Mouse (Mus musculus) megakaryocyte, embryonic 14.5 days (primary cell): ENCODE data around the gene Izumo2. TPM values are rescaled to one million over a fixed set of nuclear protein-coding genes. Genes with fewer than 3 reads are reported as not detected.
"Not testable (repeated sequence)": the region's sequence is repeated elsewhere in the genome, so short reads cannot be mapped to it uniquely, and the experiment has no call there.

Experiments
- H3K27me3 ChIP-seq: replicated peaks from 2 replicates; pipeline ENCODE3; 2012; ENCODE audit warnings: inconsistent platforms
- H3K36me3 ChIP-seq: replicated peaks from 2 replicates; pipeline ENCODE3; 2012; ENCODE audit warnings: low read length, inconsistent platforms, mixed read lengths
- H3K4me1 ChIP-seq: 2 replicates; pipeline ENCODE4 v1.6.1; 2012; ENCODE audit warnings: inconsistent platforms
- H3K4me3 ChIP-seq: replicated peaks from 2 replicates; pipeline ENCODE3; 2012; ENCODE audit warnings: moderate library complexity, mild to moderate bottlenecking, inconsistent platforms
- H3K9me3 ChIP-seq: 2 replicates; pipeline ENCODE4 v1.6.1; 2012; ENCODE audit warnings: inconsistent platforms
- FLI1 ChIP-seq: IDR thresholded peaks from 2 replicates; pipeline ENCODE4 v1.6.1; 2012; ENCODE audit warnings: low read length, inconsistent platforms, mixed read lengths
- GATA1 ChIP-seq: IDR thresholded peaks from 3 replicates; pipeline ENCODE4 v1.6.1; 2012; ENCODE audit warnings: mixed read lengths, low read length, inconsistent platforms, borderline replicate concordance
- polyA plus RNA-seq: library from polyadenylated mRNA; stranded (reverse); fragments of >175 nt; gene quantifications from 2 replicates; pipeline ENCODE4 v1.2.3, GENCODE M21; 2012; ENCODE audit warnings: low replicate concordance; ENCODE audit not compliant: insufficient read depth

Izumo2 gene
- polyA plus RNA-seq, 1 experiment, result not detected

DNA sequence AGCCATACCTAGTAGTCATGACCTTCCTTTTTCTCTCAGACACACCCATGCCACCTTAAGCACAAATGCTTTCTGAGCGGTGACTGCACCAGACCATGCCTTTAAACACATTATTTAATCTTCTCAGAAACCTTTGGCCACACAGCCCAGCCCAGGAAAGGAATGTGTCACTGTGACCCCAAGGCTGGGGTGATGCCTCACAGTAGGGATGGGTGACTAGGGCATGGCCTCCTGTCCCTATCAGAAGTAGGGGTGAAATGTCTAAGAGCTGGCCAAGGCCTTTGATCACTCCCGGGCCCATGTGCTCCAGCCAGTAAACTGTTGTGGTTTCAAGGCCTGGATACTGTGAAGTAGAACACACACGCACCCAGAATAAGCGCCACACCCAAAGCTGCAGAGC is 13.3 kb upstream of the Izumo2 start:
- Histone ChIP-seq H3K4me1 (peaks cover 15% of the 10 kb centered on the region), H3K36me3 (no peaks in the 10 kb centered on the region)
- TF ChIP-seq FLI1, result no peak
- no peak for TF ChIP-seq GATA1

DNA sequence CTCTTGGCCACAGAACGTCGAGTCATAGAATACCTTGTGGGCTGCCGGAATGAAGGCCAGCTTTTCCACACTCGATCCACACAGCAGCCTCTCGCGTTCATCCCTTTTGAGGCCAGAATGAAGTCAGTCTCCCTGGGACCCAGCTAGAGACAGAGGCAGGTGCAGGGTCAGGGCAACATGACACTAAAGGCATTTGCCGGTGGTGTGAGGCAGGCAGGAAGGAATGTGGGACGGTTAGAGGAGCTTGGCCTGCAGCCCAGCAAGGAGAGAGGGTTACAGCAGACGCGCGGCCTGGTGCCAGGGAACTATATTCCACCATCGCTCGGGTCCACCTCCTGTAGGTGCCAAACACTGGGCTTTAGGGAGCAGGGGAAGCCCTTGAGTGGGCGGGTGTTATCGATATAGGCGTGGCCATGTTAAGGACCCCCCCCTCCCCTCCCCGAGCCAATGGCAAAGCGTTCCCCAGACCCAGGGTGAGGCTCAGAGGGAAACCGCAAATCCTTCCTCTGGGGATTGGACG is 11.3 kb upstream of the Izumo2 start:
- Histone ChIP-seq H3K4me1 (peaks cover 26% of the 10 kb centered on the region), H3K36me3 (no peaks in the 10 kb centered on the region), H3K9me3 (no peaks in the 10 kb centered on the region), H3K27me3 (peaks cover 56% of the 10 kb centered on the region), H3K4me3 (peak overlapping the region; percentile 19)
- TF ChIP-seq FLI1 (no peak), GATA1 (no peak)

More for the DNA sequence above, 13.3 kb upstream of the Izumo2 start:
- Histone ChIP-seq H3K4me3 (no peak overlapping the region), H3K27me3 (peaks cover 55% of the 10 kb centered on the region), H3K9me3 (0 out of 2 replicates have a peak, but pooled peaks cover 5% of the 10 kb centered on the region)

DNA sequence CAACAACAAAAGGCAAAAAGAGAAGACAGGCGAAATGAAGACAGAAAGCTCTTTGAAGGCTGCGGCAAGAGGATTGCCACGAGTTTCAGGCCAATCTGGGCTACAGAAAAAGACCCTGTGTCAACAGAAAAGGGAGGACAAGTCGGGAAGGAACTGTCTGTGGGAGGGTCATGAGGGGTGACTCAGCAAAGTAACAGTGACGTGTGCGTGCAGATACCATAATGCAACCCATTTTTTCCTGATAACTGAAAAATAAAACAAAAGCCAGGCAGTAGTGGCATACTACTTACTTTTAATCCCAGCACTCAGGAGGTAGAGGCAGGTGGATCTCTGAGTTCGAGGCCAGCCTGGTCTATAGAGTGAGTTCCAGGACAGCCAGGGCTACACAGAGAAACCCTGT is 10.6 kb upstream of the Izumo2 start:
- no peaks in the 10 kb centered on the region for H3K9me3 ChIP-seq
- no peak for TF ChIP-seq FLI1
- TF ChIP-seq GATA1, result no peak
- H3K4me1 ChIP-seq, result peaks cover 26% of the 10 kb centered on the region
- peaks cover 53% of the 10 kb centered on the region for H3K27me3 ChIP-seq
- no peaks in the 10 kb centered on the region for H3K36me3 ChIP-seq
- peak overlapping the region; percentile 65 for H3K4me3 ChIP-seq

DNA sequence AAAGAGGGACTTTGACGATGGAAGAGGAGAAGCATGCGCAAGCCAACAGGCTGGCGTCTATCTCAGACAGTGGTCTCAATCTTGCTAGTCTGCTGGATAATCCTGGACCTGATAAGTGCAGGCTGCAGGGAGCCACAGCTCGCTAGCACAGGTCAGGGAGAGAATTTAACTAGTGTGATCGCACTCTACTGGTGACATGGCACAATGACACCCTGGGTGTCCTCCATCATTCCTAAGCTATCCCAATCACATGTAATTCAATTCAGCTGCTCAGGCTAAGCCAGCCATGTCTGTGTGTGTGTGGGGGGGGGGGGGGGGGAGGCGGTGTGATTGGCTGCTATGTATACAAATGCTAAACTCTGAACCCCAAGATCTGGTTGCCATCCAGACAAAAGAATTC is 6.6 kb upstream of the Izumo2 start:
- Histone ChIP-seq H3K4me1 (peaks cover 26% of the 10 kb centered on the region), H3K4me3 (no peak overlapping the region), H3K9me3 (peaks cover 18% of the 10 kb centered on the region), H3K36me3 (no peaks in the 10 kb centered on the region), H3K27me3 (peaks cover 38% of the 10 kb centered on the region)
- no peak for TF ChIP-seq GATA1
- TF ChIP-seq FLI1, result no peak

DNA sequence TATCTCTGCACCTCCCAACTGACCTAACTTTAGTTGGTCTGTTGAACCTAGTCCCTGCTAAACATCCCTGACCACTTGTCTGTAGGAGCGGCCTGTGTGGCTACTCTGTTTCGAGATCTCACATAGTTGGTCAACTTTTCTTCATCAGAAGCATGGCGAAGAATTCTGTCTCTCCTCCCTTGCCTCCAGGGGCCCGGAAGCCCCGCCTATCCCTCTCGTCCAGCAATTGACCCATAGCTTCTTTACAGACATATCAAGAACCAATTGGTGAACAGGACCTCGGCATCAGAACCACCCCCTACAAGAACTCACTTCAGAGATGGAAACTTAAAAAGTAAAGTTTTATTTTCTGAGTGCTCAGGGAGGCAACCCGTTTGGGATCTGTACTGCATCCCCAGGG is 5.6 kb upstream of the Izumo2 start:
- TF ChIP-seq FLI1 (no peak), GATA1 (no peak)
- peaks cover 27% of the 10 kb centered on the region for H3K27me3 ChIP-seq
- peaks cover 23% of the 10 kb centered on the region for H3K9me3 ChIP-seq
- H3K4me1 ChIP-seq, result peaks cover 16% of the 10 kb centered on the region
- no peak overlapping the region for H3K4me3 ChIP-seq
- no peaks in the 10 kb centered on the region for H3K36me3 ChIP-seq

DNA sequence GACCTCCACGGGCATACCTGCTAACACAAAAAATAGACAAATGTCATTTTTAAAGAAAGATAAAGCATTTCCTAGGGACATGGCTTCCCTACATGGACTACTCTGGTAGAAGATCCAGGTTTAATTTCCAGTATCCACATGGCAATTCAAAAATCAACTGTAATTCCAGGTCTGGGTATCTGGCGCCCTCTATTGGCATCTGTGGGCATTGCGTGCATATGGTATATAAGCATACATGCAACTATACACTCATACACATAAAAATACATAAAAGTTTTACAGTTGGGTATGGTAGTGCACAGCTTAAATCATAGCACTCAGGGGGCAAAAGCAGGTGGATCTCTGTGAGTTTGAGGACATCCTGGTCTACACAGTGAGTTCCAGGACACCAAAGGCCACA is 4.2 kb upstream of the Izumo2 start:
- H3K36me3 ChIP-seq, result no peaks in the 10 kb centered on the region
- TF ChIP-seq GATA1, result no peak
- no peak for TF ChIP-seq FLI1
- peaks cover 31% of the 10 kb centered on the region for H3K9me3 ChIP-seq

DNA sequence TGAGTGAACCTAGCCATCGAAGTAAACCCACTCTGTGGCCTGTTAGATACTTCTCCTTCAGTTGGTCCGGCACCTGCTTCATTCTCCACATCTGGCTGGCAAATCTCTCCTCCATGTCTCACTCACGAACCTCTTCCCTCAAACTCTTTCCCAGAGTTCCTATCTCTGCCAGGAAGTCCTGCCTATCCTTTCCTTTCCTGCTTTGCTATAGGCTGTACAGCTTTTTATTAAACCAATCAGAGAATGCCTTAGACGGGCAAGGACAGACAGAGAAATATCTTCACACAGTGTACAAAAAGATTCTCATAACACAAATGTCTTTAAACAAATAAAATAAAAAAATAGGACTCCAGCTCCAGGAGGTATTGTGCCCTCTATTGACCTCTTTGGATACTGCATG is 3.5 kb upstream of the Izumo2 start:
- peaks cover 11% of the 10 kb centered on the region for H3K4me1 ChIP-seq
- H3K4me3 ChIP-seq, result no peak overlapping the region
- peaks cover 33% of the 10 kb centered on the region for H3K9me3 ChIP-seq
- H3K36me3 ChIP-seq, result no peaks in the 10 kb centered on the region
- TF ChIP-seq GATA1, result no peak
- TF ChIP-seq FLI1, result no peak
- H3K27me3 ChIP-seq, result peaks cover 19% of the 10 kb centered on the region

More for the DNA sequence above, 4.2 kb upstream of the Izumo2 start:
- Histone ChIP-seq H3K4me3 (no peak overlapping the region), H3K27me3 (peaks cover 22% of the 10 kb centered on the region), H3K4me1 (peaks cover 11% of the 10 kb centered on the region)

DNA sequence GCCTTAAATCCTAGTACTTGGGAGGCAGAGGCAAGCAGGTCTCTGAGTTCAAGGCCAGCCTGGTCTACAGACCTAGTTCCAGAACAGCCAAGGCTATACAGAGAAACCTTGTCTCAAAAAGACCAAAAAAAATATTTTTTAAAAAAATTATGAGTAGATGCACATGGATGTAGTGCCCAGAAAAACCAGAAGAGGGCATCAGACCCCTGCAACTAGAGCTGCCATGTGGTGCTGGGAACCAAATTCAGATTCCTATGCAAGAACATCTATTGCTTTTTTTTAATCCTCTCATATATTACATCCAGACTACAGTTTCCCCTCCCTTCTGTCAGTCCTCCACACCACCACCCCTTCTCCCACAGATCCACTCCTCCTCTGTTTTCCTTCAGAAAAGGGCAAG is 2.2 kb upstream of the Izumo2 start:
- Histone ChIP-seq H3K9me3 (peaks cover 42% of the 10 kb centered on the region), H3K27me3 (peaks cover 14% of the 10 kb centered on the region), H3K36me3 (no peaks in the 10 kb centered on the region), H3K4me3 (no peak overlapping the region), H3K4me1 (peaks cover 4% of the 10 kb centered on the region)
- no peak for TF ChIP-seq GATA1
- TF ChIP-seq FLI1, result no peak

DNA sequence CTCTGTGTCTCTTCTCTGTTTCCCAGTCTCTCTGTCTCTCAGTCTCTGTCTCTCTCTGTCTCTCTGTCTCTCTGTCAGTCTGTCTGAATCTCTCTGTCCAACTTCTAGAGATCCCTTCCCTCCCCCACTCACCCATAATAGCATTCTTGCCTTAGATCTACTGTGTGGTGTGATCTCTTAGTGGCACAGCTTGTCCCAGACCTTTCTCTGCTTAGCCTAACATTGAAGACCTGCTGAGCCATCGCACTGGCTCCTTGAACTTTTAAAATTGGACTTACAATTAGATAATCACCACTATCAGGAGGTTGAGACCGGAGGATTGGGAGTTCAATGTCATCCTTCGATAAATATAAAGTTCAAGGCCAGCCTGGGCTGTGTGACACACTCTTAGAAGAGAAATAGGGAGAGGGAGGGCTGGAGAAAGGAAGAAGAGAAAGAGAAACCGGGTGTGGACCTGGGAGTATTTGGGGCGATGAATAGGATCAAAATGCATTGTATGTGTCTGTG is 1.3 kb upstream of the Izumo2 start:
- TF ChIP-seq GATA1 (no peak), FLI1 (no peak)
- Histone ChIP-seq H3K27me3 (peaks cover 11% of the 10 kb centered on the region), H3K4me3 (no peak overlapping the region), H3K9me3 (peaks cover 42% of the 10 kb centered on the region), H3K4me1 (no peaks in the 10 kb centered on the region), H3K36me3 (no peaks in the 10 kb centered on the region)

DNA sequence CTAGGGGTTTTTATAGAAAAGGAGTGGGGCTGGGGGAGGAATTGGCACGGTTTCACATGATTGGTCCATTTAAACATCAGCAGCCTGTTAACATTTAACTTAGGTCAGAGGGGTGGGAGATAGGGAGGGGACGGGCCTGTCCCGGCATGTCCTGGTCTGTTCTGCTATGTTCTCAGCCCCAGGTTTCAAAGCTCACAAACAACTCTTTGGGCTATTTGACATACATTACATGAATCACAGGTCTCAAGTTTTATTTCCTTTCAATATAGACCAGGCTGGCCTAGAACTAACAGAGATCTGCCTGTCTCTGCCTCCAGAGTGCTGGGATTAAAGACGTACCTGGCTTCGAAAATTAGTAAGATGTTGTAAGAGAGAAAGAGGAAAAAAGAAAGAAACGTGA is 449 bp upstream of the Izumo2 start:
- Histone ChIP-seq H3K27me3 (peaks cover 14% of the 10 kb centered on the region), H3K9me3 (peaks cover 42% of the 10 kb centered on the region)
- not testable (repeated sequence) for H3K36me3 ChIP-seq, H3K4me3 ChIP-seq, H3K4me1 ChIP-seq

DNA sequence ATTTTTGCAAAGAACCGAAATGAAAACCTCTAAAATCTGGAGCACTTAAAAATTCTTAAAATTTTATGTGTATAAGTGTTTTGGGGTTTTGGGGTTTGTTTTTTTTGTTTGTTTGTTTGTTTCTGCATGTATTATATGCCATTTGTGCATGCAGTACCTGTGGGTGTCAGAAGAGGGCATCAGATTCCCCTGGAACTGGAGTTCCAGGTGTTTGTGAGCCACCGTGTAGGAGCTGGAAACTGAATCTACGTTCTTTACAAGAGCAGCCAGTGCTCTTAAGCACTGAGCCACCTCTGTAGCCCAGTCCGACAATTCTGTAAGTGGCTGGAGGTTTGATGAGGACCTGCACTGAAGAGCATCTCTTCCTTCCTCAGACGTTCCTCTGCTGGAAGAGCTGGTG is 1.3 kb downstream of the Izumo2 start:
- Histone ChIP-seq H3K4me3 (no peak overlapping the region), H3K9me3 (peaks cover 46% of the 10 kb centered on the region), H3K36me3 (no peaks in the 10 kb centered on the region), H3K27me3 (peaks cover 17% of the 10 kb centered on the region), H3K4me1 (no peaks in the 10 kb centered on the region)
- TF ChIP-seq GATA1 (no peak), FLI1 (no peak)
